Mouse (Mus musculus) embryonic facial prominence, embryonic 15.5 days (tissue): ENCODE results near the gene Dhtkd1. TPM values are rescaled to one million over a fixed set of nuclear protein-coding genes. Genes with fewer than 3 reads are reported as not detected.
A peak's percentile ranks its signal among the peaks of the same experiment; 100 is the strongest.

Experiments
- ATAC-seq: fragments of 200-750 bp; cut with Nextera tagmentation; 2 replicates; pipeline ENCODE4 v1.8.0; 2017; ENCODE audit warnings: low read depth, moderate TSS enrichment; ENCODE audit not compliant: insufficient number of reproducible peaks, low FRiP score, low TSS enrichment
- H3K27ac ChIP-seq: fragments of 300-500 bp; sonication (generic); replicated peaks from 2 replicates; pipeline ENCODE4 v1.5.1; 2015; ENCODE audit warnings: mild to moderate bottlenecking, inconsistent platforms
- H3K27me3 ChIP-seq: fragments of 300-500 bp; sonication (generic); 2 replicates; pipeline ENCODE4 v1.6.1; 2015; ENCODE audit warnings: inconsistent platforms
- H3K36me3 ChIP-seq: fragments of 300-500 bp; sonication (generic); 2 replicates; pipeline ENCODE4 v1.6.1; 2015; ENCODE audit warnings: mild to moderate bottlenecking, inconsistent platforms
- H3K4me1 ChIP-seq: fragments of 300-500 bp; sonication (generic); 2 replicates; pipeline ENCODE4 v1.6.1; 2015; ENCODE audit warnings: inconsistent platforms
- H3K4me2 ChIP-seq: fragments of 300-500 bp; sonication (generic); replicated peaks from 2 replicates; pipeline ENCODE4 v1.6.1; 2015; ENCODE audit warnings: mild to moderate bottlenecking, inconsistent platforms
- H3K4me3 ChIP-seq: fragments of 300-500 bp; sonication (generic); replicated peaks from 2 replicates; pipeline ENCODE4 v1.5.1; 2015; ENCODE audit warnings: mild to moderate bottlenecking, inconsistent platforms
- H3K9ac ChIP-seq: fragments of 300-500 bp; sonication (generic); 2 replicates; pipeline ENCODE4 v1.6.1; 2015; ENCODE audit warnings: inconsistent platforms
- H3K9me3 ChIP-seq: fragments of 300-500 bp; sonication (generic); replicated peaks from 2 replicates; pipeline ENCODE4 v1.6.1; 2016; ENCODE audit warnings: inconsistent platforms
- WGBS: fragments of 180-500 bp; shearing (Covaris S2); methylation state at CpG from one replicate; pipeline ENCODE4 v1.1.7; 2015; 5-methylcytosine and 5-hydroxymethylcytosine counted together
- polyA plus RNA-seq: library from polyadenylated mRNA; unstranded; fragments of >200 nt; fragmentation: Nextera tagmentation; extraction: Ambion mirVana; gene quantifications from 2 replicates; pipeline ENCODE4 v1.2.1, GENCODE M21; 2015

The Dhtkd1 gene
- polyA plus RNA-seq, 1 experiment from 2014 or later, result 4.6 TPM

DNA sequence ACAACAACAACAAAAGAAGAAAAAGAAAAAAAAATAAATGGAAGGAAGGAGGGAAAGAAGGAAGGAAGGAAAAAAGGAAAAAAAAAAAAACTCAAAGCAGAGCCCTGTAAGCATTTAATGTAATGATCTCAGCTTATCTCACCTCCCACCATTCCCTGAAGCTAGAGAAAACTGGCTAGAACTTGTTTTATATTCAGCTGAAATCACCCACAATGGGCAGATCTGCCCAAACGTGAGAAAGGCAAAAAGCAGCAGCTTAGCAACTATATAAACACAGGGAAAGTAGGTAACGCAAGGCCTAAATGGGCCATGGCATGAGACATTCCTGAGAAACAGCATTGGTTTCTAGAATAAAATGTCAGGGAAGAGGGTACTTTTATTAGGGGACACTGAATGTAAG lies 53.2 kb downstream of the Dhtkd1 start:
- Histone ChIP-seq H3K4me1 (0 out of 2 replicates have a peak, but pooled peaks cover 3% of the 10 kb centered on the region), H3K36me3 (peaks cover 41% of the 10 kb centered on the region), H3K9me3 (no peaks in the 10 kb centered on the region), H3K4me2 (no peak overlapping the region), H3K27ac (no peak overlapping the region), H3K27me3 (no peaks in the 10 kb centered on the region), H3K9ac (no peak overlapping the region), H3K4me3 (no peak overlapping the region)
- 61% methylated on average over 2 of the region's 2 CpGs for WGBS
- no peak for ATAC-seq

GRCm38 (mm10) chr2:5888865-5889264 lies 53.7 kb downstream of the Dhtkd1 start:
- peaks cover 43% of the 10 kb centered on the region for H3K36me3 ChIP-seq
- no peak overlapping the region for H3K9ac ChIP-seq
- no peak overlapping the region for H3K4me2 ChIP-seq
- H3K27me3 ChIP-seq, result no peaks in the 10 kb centered on the region
- no peaks in the 10 kb centered on the region for H3K9me3 ChIP-seq
- H3K4me1 ChIP-seq, result no peaks in the 10 kb centered on the region
- H3K4me3 ChIP-seq, result no peak overlapping the region
- 80% methylated on average over 5 of the region's 5 CpGs for WGBS
- H3K27ac ChIP-seq, result no peak overlapping the region
- ATAC-seq, result no peak

GRCm38 (mm10) chr2:5877446-5877845 lies 65.1 kb downstream of the Dhtkd1 start:
- Histone ChIP-seq H3K27me3 (no peaks in the 10 kb centered on the region), H3K9me3 (no peaks in the 10 kb centered on the region), H3K4me2 (no peak overlapping the region), H3K27ac (no peak overlapping the region), H3K4me1 (no peaks in the 10 kb centered on the region), H3K4me3 (no peak overlapping the region), H3K36me3 (peaks cover 83% of the 10 kb centered on the region), H3K9ac (no peak overlapping the region)
- ATAC-seq, result no peak
- WGBS, result 74% methylated on average over 3 of the region's 3 CpGs

- Histone ChIP-seq H3K27ac (no peak overlapping the region), H3K4me3 (no peak overlapping the region), H3K4me1 (no peaks in the 10 kb centered on the region), H3K36me3 (peaks cover 71% of the 10 kb centered on the region), H3K9me3 (no peaks in the 10 kb centered on the region), H3K4me2 (no peak overlapping the region), H3K27me3 (no peaks in the 10 kb centered on the region), H3K9ac (no peak overlapping the region)
- WGBS, result 89% methylated on average over 5 of the region's 5 CpGs
- no peak for ATAC-seq
Measured at GRCm38 (mm10) chr2:5869746-5870145, 72.8 kb downstream of the Dhtkd1 start.

DNA sequence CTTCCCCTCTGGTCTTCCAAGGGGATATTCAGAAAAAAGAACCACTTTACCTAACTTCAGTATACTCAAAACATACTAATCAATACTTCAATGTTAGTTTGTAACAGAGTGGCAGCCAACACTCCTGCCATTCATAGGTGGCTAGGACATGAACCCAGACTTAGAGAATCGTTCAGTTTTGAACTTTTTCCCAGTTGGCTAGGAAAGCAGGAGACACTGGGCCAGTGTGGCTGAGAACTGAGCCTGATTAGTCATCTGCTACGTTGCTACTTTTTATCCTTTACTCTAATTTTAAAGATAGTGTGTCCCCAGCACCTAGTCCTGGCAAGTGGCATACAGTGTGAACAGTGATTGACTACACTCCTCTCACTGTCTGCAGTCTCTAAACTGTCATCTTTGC lies 74.9 kb downstream of the Dhtkd1 start:
- H3K36me3 ChIP-seq, result peaks cover 68% of the 10 kb centered on the region

DNA sequence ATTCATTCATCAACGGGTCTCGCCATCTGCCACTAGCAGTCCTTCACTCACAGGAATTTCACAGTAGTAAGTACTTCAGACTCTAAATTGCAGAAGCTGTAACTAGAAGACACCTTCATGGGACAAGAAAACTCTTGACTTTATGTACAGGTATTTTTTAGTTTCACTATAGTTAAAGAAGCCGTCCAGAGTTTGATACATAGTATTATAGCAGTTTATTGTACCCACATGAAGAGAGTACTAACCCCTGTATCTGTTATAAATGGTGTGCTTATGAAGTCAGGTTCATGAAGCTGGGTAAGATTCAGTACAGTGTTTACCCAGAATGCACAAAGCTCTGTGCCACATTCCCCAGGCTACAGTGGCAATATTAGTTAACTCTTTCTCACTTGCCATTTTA lies 79.8 kb downstream of the Dhtkd1 start, which contains the start of gene Gm13199:
Gene Gm13199 (minus strand): TSS at position 101 of the 400 bp plus-strand sequence.
- Histone ChIP-seq H3K4me3 (no peak within 1 kb of the TSS), H3K9ac (no peak within 1 kb of the TSS), H3K36me3 (peaks cover 50% of the 10 kb centered on the region), H3K9me3 (no peaks in the 10 kb centered on the region), H3K27ac (no peak within 1 kb of the TSS), H3K27me3 (no peaks in the 10 kb centered on the region), H3K4me1 (no peaks in the 10 kb centered on the region), H3K4me2 (no peak within 1 kb of the TSS)
- ATAC-seq, result no peak
- 96% methylated on average over 3 of the region's 3 CpGs for WGBS

More for the DNA sequence above, 74.9 kb downstream of the Dhtkd1 start:
- Histone ChIP-seq H3K27ac (no peak overlapping the region), H3K4me1 (no peaks in the 10 kb centered on the region), H3K27me3 (no peaks in the 10 kb centered on the region), H3K4me3 (no peak overlapping the region), H3K9me3 (no peaks in the 10 kb centered on the region), H3K9ac (no peak overlapping the region), H3K4me2 (no peak overlapping the region)
- WGBS, result 82% methylated on average over 2 of the region's 2 CpGs
- no peak for ATAC-seq

DNA sequence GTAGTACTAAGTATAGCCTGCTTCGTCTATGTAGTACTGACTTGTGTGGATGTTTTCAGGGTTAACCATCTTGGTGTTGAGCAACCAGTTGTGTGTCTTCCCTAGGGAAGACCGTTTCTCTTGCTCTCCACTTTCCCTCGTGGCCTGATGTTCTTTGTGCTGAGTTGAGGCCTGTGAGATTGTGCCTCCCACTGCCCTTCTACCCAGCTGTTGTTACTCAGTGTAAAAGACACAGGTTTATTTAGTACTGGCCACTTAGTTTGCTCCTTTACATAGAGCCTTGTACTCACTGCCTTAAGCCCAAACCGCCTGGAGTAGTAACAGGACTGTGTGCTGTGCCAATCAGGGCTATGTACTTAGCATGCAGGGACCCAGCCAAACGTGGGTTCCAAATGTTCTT lies 90.7 kb downstream of the Dhtkd1 start:
- Histone ChIP-seq H3K4me3 (no peak overlapping the region), H3K9me3 (no peaks in the 10 kb centered on the region), H3K36me3 (peaks cover 11% of the 10 kb centered on the region), H3K4me1 (0 out of 2 replicates have a peak, but pooled peaks cover under 1% of the 10 kb centered on the region), H3K4me2 (no peak overlapping the region), H3K27me3 (no peaks in the 10 kb centered on the region), H3K27ac (0 out of 2 replicates have a peak overlapping the region, but pooled peaks have one; percentile 0), H3K9ac (no peak overlapping the region)
- no peak for ATAC-seq
- WGBS, result 75% methylated on average over 5 of the region's 5 CpGs

- H3K9me3 ChIP-seq, result no peaks in the 10 kb centered on the region
- H3K4me3 ChIP-seq, result no peak overlapping the region
- no peak for ATAC-seq
- no peaks in the 10 kb centered on the region for H3K27me3 ChIP-seq
- 88% methylated on average over 9 of the region's 9 CpGs for whole genome bisulfite sequencing
- no peak overlapping the region for H3K27ac ChIP-seq
- peaks cover 8% of the 10 kb centered on the region for H3K36me3 ChIP-seq
- peaks cover 7% of the 10 kb centered on the region; the same call in 1 of the 2 replicates for H3K4me1 ChIP-seq
- H3K4me2 ChIP-seq, result no peak overlapping the region
- no peak overlapping the region for H3K9ac ChIP-seq
Measured at GRCm38 (mm10) chr2:5851116-5851515, 91.5 kb downstream of the Dhtkd1 start.

Other genes starting within 250 kb of the Dhtkd1 start
- 6.9 and 10.4 TPM in 2 replicates for gene Camk1d, start 228.3 kb downstream of the Dhtkd1 start, polyA plus RNA-seq
- gene Nudt5, start 97.8 kb downstream of the Dhtkd1 start, polyA plus RNA-seq, result 60.0 and 63.2 TPM in 2 replicates
- 299 and 301 TPM in 2 replicates for gene Cdc123, start 97.6 kb downstream of the Dhtkd1 start, polyA plus RNA-seq
- 1.1 and 1.2 TPM in 2 replicates for gene Gm13199, start 79.9 kb downstream of the Dhtkd1 start, polyA plus RNA-seq
- gene Sec61a2, start 47.4 kb downstream of the Dhtkd1 start, polyA plus RNA-seq, result 77.5 and 89.7 TPM in 2 replicates
- gene Upf2, start 8.7 kb upstream of the Dhtkd1 start, polyA plus RNA-seq, result 10.0 and 10.4 TPM in 2 replicates
- gene Proser2, start 187.4 kb upstream of the Dhtkd1 start, polyA plus RNA-seq, result 19.6 and 23.1 TPM in 2 replicates